Mouse (Mus musculus) monocyte, adult 59 days (primary cell): Measurements from ENCODE around the gene Vmn2r81. TPM values are rescaled to one million over a fixed set of nuclear protein-coding genes. Genes with fewer than 3 reads are reported as not detected.

Source experiments
- total RNA-seq, 2 experiments: library from RNA; stranded (reverse); gene quantifications; one replicate each; pipeline ENCODE4 v1.2.4; 2023

Gene Vmn2r81
- not detected for total RNA-seq

GRCm38 (mm10) chr10:79247392-79247791 lies at the start of gene Vmn2r81:
Gene Vmn2r81, plus strand, starts transcription at chr10:79247692.

Other genes with a start within 250 kb of the Vmn2r81 start
- not detected for gene Olfr1351, start 235.2 kb upstream of the Vmn2r81 start, total RNA-seq
- not detected for gene Olfr57, start 219.0 kb upstream of the Vmn2r81 start, total RNA-seq
- 1 to 10 TPM; 7.0 to 8.7 TPM for gene 2610008E11Rik, start 150.1 kb upstream of the Vmn2r81 start, total RNA-seq
- gene Vmn2r80, start 98.9 kb upstream of the Vmn2r81 start, total RNA-seq: not detected
- not detected for gene Vmn2r82, start 108.8 kb downstream of the Vmn2r81 start, total RNA-seq
- not detected for gene Vmn2r83, start 221.0 kb downstream of the Vmn2r81 start, total RNA-seq